Mouse (Mus musculus): ENCODE results near the gene Daxx.
"Not testable (repeated sequence)": the region's sequence is repeated elsewhere in the genome, so short reads cannot be mapped to it uniquely, and the experiment has no call there.

Gene Daxx

DNA sequence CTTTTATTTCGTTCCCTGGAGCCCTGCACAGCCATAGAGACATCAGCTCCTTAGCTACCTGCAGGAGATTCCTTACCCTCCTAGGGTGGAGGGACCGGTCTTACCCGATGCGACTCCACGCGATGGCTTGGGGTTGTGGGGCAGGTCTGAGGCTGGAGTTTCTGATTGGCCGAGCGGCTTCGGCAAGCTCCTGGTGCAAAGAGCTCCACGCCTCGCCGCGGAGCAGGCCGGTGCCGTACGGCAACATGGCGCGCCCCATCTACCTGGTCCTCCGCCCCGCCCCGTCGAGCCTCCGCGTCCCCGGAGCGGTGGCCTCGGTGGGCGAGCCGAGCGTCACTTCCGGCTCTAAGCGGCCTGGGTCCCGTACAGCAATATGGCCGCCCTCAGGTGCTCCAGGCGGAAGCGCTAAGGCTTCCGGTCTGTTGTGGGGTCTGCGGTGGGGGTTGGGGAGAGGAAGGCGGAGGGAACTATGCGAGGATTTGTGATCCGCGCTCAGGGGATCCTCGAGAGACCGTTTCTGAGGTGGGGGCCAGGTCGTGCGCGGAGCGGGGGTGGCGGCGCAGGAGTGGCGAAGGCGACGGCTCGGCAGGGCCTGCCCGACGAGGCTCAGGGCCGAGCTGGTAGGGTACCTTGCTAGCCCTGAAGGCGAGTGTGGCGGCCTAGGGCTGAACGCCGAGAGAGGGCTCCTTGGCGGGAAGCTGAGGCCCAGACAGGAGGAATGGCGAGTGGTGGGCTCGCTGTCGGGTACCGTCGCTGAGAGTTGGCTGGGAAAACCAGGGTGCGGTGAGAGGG, at the start of gene Daxx:
Gene Daxx (plus strand): TSS at position 338 of the 792 bp plus-strand sequence.
- CTCF ChIA-PET: interaction anchor here (1.0 kb wide), 1 partner anchor 12 kb away, joined by 3 read pairs; no protein-coding TSS in a partner anchor

DNA sequence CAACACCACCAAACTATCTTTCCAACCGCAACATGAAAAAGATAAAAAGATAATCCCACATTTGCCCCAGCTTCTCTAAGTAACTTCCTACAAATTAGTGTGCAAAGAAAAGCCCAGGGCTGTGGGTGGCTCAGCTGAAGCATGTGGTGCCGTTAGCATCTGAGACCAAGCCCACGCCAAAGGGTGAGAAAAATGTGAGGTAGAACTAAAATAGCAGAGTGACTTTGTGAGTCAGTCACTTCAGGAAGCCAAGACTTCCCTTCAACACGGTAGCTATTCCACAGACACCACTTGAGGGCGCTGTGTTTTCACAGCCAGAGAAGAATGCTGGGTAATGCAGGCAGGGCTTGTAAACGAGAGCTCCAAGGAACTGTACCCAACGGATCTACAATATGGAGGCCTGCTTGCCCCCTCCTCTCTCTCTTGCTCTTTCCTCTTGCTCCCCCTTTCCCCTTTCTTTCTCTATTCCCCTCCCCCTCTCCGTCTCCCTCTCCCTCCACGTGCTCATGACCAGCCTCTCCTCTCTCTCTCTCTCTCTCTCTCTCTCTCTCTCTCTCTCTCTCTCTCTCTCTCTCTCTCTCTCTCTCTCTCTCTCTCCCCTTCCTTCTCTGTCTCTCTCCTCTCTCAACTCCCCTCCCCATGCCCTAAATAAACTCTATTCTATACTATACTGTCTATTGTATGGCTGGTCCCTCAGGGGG, 43.7 kb upstream of the Daxx start:
- CTCF ChIA-PET: interaction anchor here (0.5 to 0.6 kb wide), 3 partner anchors 211 to 1578 kb away, joined by 3 to 5 read pairs (median 4); no protein-coding TSS in a partner anchor

DNA sequence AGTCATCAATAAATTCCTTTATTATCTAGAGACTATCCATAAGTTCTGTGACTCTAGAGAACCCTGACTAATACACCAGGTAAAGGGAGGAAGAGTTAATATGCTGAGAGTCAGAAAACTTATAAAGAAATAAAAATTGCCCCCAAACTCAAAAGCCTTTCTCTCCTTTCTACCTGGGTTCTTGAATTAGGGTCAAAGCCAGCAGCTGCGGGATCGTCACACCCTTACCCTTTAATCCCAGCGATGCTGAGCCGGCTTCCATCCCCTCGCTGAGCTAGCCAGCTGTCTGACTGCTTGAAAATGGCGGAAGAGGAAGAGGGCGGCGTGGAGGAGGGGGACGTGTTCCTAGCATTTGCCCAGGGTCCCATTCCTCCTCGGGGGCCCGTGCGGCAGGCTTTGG, 35.7 kb upstream of the Daxx start, which contains the start of gene Gm7029:
Gene Gm7029 (plus strand): TSS at position 301 of the 400 bp plus-strand sequence.
- CTCF ChIA-PET: not testable (repeated sequence)

DNA sequence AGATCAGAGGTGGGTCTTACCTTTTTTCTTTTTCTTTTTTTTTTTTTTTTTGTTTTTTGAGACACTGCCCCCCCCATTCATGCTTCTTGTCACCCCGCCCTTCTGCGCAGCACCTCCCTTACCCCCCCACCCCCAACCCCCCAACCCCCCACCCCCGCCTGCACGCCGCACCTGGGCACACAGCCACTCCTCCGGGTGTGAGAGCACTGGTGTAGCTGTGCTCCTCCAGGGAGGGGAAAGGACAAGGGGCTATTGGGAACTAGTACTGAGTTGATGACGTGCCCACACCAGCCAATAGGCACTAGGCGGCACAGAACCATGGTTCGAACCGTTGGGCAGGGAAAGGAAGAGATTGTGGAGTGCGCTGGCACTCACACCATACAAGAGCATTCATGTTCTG, 34.8 kb upstream of the Daxx start:
- CTCF ChIA-PET: no interaction called here

DNA sequence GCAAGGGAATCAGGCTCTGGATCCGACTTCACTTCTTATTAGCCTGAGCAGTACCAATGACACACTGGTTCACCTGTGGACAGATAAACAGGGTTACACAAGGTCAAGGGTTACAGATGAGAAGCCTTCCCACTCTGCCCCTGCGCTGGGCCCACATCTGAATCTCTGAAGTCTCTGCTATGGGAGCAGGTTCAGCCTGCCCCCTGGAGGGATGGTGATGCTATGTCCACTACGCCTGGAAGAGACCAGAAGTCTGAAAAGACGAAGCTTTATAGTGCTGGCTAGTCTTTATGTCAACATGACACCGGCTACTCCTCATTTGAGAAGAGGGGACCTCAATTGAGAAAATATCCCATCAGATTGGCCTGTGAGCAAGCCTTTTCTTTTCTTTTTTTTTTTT, 33.4 kb upstream of the Daxx start:
- CTCF ChIA-PET: not testable (repeated sequence)

DNA sequence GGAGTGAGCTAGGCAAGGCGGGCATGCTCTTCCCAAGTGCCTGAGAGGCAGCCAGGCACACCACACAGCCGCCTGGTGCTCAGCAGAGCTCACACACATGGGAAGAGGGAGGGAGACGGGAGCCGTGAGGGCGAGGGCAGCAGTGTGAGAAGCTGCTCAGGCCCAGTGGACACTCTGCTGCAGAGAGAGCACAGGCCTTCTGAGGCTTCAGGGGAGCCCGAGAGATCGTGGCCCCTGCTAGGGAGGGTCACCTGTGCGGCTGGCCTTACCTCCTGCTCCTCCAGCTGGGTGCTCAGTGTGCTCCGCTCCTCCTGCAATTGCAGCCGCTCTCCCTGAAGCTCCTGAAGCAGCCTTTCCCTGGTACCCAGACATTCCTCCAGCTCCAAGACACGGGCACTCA, 24.9 kb upstream of the Daxx start:
- CTCF ChIA-PET: not testable (repeated sequence)

DNA sequence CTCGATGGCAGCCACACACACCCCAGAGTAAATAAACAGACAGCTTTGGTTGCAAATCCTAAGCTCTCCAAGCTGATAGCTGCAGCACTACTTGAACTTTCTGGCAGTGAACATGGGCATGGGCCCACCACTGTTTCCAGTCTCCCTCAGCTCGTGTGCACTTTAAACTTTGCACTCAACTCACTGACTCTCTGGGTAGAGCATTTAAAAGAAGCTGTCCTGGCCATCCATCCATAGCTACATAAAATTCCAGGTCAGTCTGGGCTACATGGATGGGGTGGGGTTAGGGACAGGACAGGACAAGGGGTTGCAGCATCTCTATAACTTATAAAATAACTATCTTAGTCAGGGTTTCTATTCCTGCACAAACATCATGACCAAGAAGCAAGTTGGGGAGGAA, 21.4 kb upstream of the Daxx start:
- CTCF ChIA-PET: not testable (repeated sequence)

DNA sequence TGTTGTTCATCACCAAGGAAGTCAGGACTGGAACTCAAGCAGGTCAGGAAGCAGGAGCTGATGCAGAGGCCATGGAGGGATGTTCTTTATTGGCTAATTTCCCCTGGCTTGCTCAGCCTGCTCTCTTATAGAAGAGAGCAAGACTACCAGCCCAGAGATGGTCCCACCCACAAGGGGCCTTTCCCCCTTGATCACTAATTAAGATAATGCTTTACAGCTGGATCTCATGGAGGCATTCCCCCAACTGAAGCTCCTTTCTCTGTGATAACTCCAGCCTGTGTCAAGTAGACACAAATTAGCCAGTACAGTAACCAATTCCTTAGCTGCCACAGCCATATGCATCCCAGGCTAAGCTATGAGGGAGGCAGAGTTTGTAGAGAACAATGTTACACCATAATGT, 21.0 kb upstream of the Daxx start:
- CTCF ChIA-PET: not testable (repeated sequence)

DNA sequence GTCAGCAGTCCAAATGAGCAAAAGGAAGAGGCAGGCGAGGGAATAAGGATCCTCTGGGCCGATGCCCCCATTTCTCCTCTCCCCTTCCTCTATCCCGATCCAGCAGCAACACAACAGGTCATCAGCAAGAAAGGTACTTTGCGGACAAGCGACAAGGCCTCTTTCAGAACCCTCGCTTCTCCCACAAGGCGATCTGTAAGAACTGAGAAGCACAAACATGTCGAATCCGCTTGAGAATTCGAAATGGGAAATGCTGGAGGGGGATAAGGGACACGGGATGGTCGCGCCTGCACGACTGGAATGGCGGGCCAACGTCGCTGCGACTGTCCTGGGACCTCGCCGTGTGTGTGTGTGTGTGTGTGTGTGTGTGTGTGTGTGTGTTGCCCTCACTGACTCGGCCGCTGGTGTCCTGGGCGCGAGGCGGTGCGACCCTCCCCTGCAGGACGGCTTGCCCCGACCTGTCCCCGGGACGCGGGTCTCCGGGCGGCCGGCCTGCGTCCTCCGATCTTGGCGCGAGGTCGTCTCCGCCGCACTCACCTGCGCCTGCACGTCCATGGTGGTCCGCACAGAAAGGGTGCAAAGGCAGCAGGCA, 19.2 kb upstream of the Daxx start:
- CTCF ChIA-PET: not testable (repeated sequence)

DNA sequence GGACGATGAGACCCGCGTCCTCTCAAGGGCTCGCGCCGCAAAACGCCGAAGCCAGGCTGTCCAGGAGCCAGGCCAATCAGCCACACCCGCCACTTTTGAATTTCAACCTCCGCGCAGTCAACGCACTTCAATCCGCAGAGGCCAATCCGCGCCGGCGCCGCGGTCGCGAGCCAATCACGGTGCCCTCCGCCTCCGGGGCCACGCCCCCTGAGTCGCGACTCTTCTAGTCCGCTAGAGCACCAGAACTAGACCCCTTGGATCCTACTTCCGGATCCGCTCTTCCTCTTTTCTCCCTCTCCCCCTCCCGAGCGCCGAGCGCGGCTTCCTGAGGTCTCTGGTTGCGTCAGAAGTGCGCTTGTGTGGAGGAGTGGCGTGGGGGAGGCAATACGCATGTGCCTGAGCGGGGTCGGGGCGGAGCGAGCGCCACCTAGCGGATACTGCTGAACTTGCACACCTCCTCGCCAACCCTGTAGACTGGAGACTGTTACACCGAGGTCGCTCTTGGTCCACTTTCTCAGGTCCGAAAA, 18.6 kb upstream of the Daxx start, which contains the start of gene Kifc1:
Gene Kifc1 (minus strand): TSS at position 129 of the 527 bp plus-strand sequence.
- CTCF ChIA-PET: no interaction called here

DNA sequence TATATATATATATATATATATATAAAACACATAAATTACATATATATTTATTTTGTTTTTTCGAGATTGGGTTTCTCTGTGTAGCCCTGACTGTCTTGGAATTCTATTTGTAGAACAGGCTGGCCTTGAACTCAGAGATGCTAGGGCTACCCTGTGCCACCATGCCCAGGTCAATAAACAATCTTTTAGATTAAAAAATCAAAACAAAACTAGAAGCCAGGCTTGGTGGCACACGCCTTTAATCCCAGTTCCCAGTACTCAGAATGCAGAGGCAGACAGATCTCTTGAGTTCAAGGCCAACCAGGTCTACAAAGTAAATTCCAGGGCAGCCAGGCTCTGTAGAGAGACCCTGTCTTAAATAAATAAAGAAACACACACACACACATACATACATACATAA, 17.9 kb upstream of the Daxx start:
- CTCF ChIA-PET: no interaction called here

DNA sequence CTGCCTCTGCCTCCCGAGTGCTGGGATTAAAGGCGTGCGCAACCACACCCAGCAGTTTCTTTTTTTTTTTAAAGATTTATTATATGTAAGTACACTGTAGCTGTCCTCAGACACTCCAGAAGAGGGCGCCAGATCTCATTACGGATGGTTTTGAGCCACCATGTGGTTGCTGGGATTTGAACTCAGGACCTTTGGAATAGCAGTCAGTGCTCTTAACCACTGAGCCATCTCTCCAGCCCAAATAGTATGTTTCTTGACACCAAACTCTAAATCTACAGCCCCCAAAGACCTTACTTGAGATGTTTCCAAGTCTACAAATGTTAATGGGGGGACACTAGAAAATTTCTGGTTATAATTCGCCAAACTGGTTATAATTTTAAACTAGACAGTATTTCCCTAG, 17.3 kb upstream of the Daxx start:
- CTCF ChIA-PET: not testable (repeated sequence)

DNA sequence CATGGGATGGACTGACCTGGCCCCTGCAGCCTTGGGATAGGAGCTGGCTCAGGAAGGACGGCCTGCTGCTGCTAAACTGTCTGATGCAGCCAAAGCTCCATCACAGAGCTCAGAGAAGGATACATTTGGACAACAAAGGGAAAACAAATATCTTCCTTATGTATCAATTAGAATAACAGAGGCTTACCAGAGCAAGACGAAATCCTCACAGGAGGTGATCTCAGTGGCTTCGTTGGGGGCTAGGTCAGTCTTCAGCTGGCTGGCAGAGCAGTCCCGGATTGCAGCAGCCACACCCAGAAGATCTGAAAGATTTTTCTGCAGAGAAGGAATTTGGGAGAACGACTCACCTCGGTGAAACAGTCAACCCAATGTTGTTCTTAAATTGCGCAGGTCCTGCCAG, 16.8 kb upstream of the Daxx start:
- CTCF ChIA-PET: no interaction called here

DNA sequence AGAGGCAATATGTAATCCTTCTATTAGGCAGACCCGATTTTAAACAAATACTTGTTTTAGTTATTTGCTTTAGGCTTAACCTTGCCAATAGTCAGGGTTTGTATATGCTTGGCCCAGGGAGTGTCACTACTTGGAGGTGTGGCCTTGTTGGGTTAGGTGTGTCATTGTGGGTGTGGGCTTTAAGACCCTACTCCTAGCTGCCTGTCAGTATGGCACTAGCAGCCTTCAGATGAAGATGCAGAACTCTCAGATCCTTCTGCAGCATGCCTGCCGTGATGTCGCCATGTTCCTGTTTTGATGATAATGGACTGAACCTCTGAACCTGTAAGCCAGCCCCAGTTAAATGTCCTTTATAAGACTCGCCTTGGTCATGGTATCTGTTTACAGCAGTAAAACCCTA, 16.2 kb upstream of the Daxx start:
- CTCF ChIA-PET: interaction anchor here (0.7 kb wide), 1 partner anchor 30 kb away, joined by 3 read pairs; no protein-coding TSS in a partner anchor

DNA sequence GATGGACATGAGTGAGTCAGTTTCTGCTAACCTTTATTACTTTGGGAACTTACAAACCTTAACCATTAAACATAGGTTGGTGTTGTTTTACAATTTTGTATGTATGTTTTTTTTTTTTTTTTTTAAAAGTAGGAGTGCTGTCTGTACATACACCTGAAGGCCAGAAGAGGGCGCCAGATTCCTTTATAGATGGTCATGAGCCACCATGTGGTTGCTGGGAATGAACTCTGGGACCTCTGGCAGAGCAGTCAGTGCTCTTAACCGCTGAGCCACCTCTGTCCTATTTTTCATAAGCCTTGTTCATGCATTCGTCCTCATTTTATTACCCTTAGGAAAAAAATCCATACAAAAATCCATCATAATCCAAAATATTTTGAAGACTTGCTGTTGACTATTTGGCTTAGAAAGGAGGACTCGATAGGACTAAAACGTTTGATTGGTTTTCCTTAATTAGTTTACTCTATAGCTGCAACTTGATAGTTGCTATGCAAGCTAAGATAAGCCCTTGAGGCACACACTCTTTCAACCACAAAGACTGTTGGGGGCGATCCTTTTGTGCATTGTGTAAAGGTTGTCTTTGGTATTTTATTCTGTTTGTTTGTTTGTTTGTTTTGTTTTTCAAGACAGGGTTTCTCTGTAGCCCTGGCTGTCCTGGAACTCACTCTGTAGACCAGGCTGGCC, 12.0 kb upstream of the Daxx start:
- CTCF ChIA-PET: interaction anchor here (0.7 to 1.3 kb wide), 6 partner anchors 10 to 28 kb away, joined by 3 to 11 read pairs (median 4); no protein-coding TSS in a partner anchor

DNA sequence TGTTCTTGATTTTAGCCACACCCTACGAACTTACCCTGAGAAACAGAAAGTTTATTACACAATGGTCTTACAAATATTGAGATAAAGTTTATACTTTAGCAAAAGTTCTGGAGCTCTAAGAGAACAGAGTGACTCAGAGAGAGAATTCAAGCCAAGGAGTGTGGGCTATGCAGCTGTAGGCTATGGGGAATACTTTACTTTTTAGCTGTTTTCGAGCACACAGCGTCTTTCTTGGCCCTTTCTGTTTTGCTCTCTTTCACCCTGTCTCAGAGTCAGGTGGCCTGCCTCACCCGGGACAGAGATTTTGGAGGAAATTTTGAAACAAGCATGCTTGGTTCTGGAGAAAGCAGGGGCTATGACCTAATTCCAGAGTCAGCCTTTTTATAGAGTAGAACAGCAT, 11.0 kb upstream of the Daxx start:
- CTCF ChIA-PET: interaction anchor here (0.8 to 1.3 kb wide), 4 partner anchors 9 to 27 kb away, joined by 3 read pairs; partner anchors contain the start of genes Tapbp and Zbtb22

DNA sequence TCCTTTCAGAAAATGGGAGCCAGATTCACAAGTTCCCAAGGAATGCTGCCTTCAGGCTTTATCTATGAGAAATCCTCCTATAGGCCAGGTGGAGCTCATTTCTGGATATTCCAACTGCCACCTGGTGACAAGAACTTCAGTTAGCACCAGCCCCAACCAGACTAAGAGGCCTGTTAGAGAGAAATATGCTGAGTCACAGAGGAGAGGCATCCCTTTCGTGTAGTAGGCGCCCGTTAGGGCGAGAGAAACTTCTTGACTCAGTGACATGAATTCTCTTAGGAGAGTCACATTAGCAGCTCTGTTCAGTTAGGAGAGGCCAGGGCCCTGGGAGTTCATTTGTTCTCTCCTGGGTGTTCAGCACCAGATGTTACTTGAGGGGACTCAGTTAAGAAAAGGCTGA, 9.6 kb upstream of the Daxx start:
- CTCF ChIA-PET: no interaction called here

DNA sequence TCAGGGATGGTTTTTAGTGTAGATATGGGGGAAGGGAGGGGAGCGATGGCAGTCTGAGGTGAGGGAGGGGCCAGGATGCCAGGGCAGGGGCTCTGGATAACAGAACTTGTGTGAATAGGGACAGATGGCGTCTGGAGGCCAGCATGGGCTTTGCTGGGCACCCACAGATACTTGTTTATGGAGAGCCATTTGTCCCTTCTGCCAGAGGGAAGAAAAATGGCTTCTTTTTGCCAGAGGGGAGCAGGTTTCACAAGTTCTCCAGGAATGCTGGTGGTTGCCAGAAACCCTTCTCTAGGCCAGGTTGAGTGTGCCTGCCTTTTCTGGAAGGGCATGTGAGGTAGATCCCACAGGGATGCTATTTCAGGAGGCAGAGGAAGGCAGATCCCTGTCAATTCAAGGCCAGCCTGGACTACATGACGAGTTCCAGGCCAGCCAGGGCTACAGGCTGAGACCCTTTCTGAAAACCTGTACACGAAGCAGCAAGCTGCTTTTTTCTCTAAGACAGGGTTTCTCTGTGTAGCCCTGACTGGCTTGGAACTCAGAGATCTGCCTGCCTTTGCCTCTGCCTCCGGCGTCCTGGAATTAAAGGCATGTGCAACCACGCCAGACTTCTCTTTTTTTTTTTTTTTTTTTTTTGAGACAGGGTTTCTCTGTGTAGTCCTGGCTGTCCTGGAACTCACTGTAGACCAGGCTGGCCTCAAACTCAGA, 8.8 kb upstream of the Daxx start:
- CTCF ChIA-PET: interaction anchor here (0.7 kb wide), 1 partner anchor 200 kb away, joined by 14 read pairs; no protein-coding TSS in a partner anchor

DNA sequence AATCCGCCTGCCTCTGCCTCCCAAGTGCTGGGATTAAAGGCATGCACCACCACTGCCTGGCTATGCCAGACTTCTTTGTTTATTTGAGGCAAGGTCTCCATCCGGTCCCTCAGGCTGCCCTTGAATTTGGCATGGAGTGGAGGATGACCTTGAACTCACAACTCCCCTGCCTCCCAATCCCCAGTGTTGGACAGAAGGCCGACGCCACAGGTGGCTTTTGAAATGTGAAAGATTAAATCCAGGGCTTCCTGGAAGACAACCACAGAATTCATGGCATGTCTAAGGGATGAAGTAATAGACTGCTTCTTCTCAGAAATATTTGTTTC, 8.3 kb upstream of the Daxx start:
- CTCF ChIA-PET: no interaction called here

DNA sequence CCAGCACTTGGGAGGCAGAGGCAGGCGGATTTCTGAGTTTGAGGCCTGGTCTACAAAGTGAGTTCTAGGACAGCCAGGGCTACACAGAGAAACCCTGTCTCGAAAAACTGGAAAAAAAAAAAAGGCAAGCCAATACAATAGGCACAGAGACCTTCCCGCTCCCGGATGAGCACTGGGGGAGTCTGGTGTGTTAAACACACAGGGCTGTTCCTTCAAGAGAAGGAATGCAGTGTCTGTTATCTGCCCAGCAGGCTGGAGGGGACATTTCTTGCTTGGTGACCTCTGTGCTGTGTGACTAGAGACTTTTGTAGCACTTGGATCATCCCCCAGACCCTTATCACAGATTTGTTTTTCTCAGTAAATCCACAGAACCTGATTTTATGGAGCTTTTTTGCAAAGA, 7.6 kb upstream of the Daxx start:
- CTCF ChIA-PET: interaction anchor here (0.6 kb wide), 1 partner anchor 250 kb away, joined by 3 read pairs; no protein-coding TSS in a partner anchor

DNA sequence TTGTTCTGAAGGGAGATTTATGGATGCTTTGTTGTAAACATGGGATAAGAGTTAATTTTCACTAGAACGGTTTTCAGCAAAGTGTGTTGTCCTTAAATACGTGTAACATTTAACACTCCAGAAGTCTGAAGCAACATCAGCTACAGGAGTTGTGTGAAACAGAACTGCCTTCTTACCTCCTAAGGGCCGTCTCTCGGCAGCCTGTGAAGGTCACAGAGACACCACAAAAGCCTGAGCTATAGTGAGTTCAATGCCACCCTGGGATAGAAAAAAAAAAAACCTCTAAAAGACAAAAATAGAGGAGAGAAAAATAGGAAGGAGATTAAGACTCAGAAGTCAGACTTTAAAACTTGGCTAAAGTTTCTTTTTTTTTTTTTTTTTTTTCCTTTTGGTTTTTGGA, 7.1 kb upstream of the Daxx start:
- CTCF ChIA-PET: interaction anchor here (0.5 to 0.6 kb wide), 2 partner anchors 67 to 249 kb away, joined by 3 read pairs; no protein-coding TSS in a partner anchor
